Mouse (Mus musculus) intestine, embryonic 16.5 days (tissue): Measurements from ENCODE around the gene Gm3739. TPM values are rescaled to one million over a fixed set of nuclear protein-coding genes. Genes with fewer than 3 reads are reported as not detected.
"Not testable (repeated sequence)": the region's sequence is repeated elsewhere in the genome, so short reads cannot be mapped to it uniquely, and the experiment has no call there.

ENCODE experiments used
- ATAC-seq: fragments of 200-750 bp; cut with Nextera tagmentation; 2 replicates; pipeline ENCODE4 v1.8.0; 2017; ENCODE audit warnings: moderate TSS enrichment, moderate library complexity
- H3K27ac ChIP-seq: fragments of 300-500 bp; sonication (generic); 2 replicates; pipeline ENCODE4 v1.5.1; 2014; ENCODE audit warnings: mild to moderate bottlenecking, low read length
- H3K27me3 ChIP-seq: fragments of 300-500 bp; sonication (generic); replicated peaks from 2 replicates; pipeline ENCODE4 v1.6.1; 2014; ENCODE audit warnings: low read length, control low read depth, mixed read lengths; ENCODE audit not compliant: control insufficient read depth, insufficient read depth
- H3K36me3 ChIP-seq: fragments of 300-500 bp; sonication (generic); 2 replicates; pipeline ENCODE4 v1.6.1; 2014; ENCODE audit warnings: low read length, control low read depth; ENCODE audit not compliant: control insufficient read depth, insufficient read depth
- H3K4me1 ChIP-seq: fragments of 300-500 bp; sonication (generic); 2 replicates; pipeline ENCODE4 v1.6.1; 2014; ENCODE audit warnings: low read length, control low read depth, mixed read lengths; ENCODE audit not compliant: control insufficient read depth, insufficient read depth
- H3K4me2 ChIP-seq: fragments of 300-500 bp; sonication (generic); 2 replicates; pipeline ENCODE4 v1.6.1; 2014; ENCODE audit warnings: low read depth, low read length, control low read depth
- H3K4me3 ChIP-seq: fragments of 300-500 bp; sonication (generic); 2 replicates; pipeline ENCODE4 v1.5.1; 2014; ENCODE audit warnings: mild to moderate bottlenecking, low read length
- H3K9ac ChIP-seq: fragments of 300-500 bp; sonication (generic); 2 replicates; pipeline ENCODE4 v1.6.1; 2014; ENCODE audit warnings: low read depth, low read length
- H3K9me3 ChIP-seq: fragments of 300-500 bp; sonication (generic); 2 replicates; pipeline ENCODE4 v1.6.1; 2016; ENCODE audit warnings: low read length, control low read depth; ENCODE audit not compliant: control insufficient read depth
- WGBS: fragments of 180-500 bp; shearing (Covaris S2); extraction: QIAGEN DNeasy Blood & Tissue Kit; methylation state at CpG from one replicate; pipeline ENCODE4 v1.1.7; 2014; 5-methylcytosine and 5-hydroxymethylcytosine counted together
- polyA plus RNA-seq: library from polyadenylated mRNA; unstranded; fragments of >200 nt; fragmentation: Nextera tagmentation; extraction: Ambion mirVana; gene quantifications from 2 replicates; pipeline ENCODE4 v1.2.1, GENCODE M21; 2015

Gm3739 gene
- polyA plus RNA-seq = 0.35 and 0.56 TPM in 2 replicates

DNA sequence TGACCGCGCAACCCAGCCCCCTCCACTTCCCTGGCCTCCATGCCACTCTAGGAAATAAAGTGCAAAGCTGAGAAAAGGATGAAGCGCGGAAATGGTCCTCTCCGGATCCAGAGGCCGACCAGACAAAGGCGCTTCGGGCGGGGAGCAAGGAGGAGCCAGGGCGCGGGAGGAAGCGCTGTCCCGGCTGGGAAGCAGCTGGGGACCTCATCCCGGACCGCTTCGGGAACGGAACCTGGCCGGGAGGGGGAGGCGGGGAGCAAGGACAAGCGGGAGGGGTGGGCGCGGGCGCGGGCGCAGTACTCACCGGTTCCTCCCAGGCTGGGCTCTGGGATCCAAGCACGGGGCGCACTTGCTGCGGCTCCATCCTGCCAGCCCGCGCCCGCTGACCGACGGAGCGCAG, at the start of gene Gm3739:
Gm3739 (minus strand) TSS at position 389 of the 400 bp plus-strand sequence.
- Histone ChIP-seq H3K4me2 (peak within 1 kb of the TSS; percentile 72), H3K4me3 (peak within 1 kb of the TSS; percentile 49), H3K9ac (peak within 1 kb of the TSS; percentile 60)
- ATAC-seq, H3K36me3 ChIP-seq, H3K9me3 ChIP-seq, H3K27ac ChIP-seq, H3K4me1 ChIP-seq, H3K27me3 ChIP-seq: not testable (repeated sequence)
- WGBS = under 1% methylated on average over 20 of the region's 35 CpGs

GRCm38 (mm10) chr14:7332295-7332694, 17.4 kb upstream of the Gm3739 start, which contains the start of gene Gm5797:
Gene Gm5797, minus strand, starts transcription at chr14:7332395.
- H3K27me3 ChIP-seq, H3K36me3 ChIP-seq, H3K4me1 ChIP-seq, H3K9me3 ChIP-seq, H3K27ac ChIP-seq, H3K4me3 ChIP-seq, ATAC-seq, H3K9ac ChIP-seq, H3K4me2 ChIP-seq: not testable (repeated sequence)
- WGBS = no CpG with 5 or more reads among the region's 1 CpGs

DNA sequence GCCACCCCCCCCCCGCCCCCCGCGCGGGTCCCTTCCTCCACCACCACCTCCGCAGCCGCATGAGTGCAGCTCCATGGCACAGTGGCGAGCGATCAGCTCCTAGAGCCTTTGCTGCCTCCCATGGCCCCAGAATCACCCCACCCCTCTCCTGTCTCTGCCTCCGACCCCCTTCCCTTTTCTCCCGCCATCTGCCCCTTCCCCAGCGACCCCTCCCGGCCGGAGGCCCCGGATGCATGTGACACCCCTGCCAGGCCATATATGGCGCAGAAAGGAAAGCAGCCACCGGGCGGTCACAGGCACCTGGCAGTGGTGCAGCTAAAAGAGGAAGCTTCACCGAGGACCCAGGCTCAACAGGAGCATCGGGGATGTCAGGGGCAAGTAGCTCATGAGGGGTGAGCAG, 244 bp upstream of the Gm3739 start:
- H3K4me1 ChIP-seq, ATAC-seq, H3K9me3 ChIP-seq, H3K36me3 ChIP-seq, H3K27me3 ChIP-seq, H3K27ac ChIP-seq: not testable (repeated sequence)
- peak overlapping the region; percentile 60 for H3K9ac ChIP-seq
- H3K4me2 ChIP-seq = peak overlapping the region; percentile 72
- peak overlapping the region; percentile 49 for H3K4me3 ChIP-seq
- 0% methylated on average over 16 of the region's 19 CpGs for WGBS

- H3K4me1 ChIP-seq, ATAC-seq, H3K27ac ChIP-seq, H3K9me3 ChIP-seq, H3K4me3 ChIP-seq, H3K27me3 ChIP-seq, H3K4me2 ChIP-seq, H3K9ac ChIP-seq, H3K36me3 ChIP-seq: not testable (repeated sequence)
- 57% methylated on average over 3 of the region's 3 CpGs for WGBS
These were observed 50.2 kb downstream of the Gm3739 start, which contains the start of gene Gm3727 for GRCm38 (mm10) chr14:7264614-7265013. Gene Gm3727, minus strand, starts transcription at chr14:7264714.

Other genes starting within 250 kb of the Gm3739 start
- gene Gm3696, start 214.4 kb downstream of the Gm3739 start, polyA plus RNA-seq = 0.49 and 0.70 TPM in 2 replicates
- gene Gm6676, start 189.6 kb downstream of the Gm3739 start, polyA plus RNA-seq = not detected in 2 replicates
- 2.0 and 2.1 TPM in 2 replicates for gene Gm3512, start 140.5 kb downstream of the Gm3739 start, polyA plus RNA-seq
- gene Gm16434, start 120.5 kb downstream of the Gm3739 start, polyA plus RNA-seq = not detected in 2 replicates
- gene Gm3727, start 50.3 kb downstream of the Gm3739 start, polyA plus RNA-seq = not detected in 2 replicates
- gene Gm5797, start 17.3 kb upstream of the Gm3739 start, polyA plus RNA-seq = not detected in 2 replicates
- gene Gm8374, start 50.1 kb upstream of the Gm3739 start, polyA plus RNA-seq = not detected in 2 replicates
- gene Gm3755, start 135.9 kb upstream of the Gm3739 start, polyA plus RNA-seq = not detected in 2 replicates
- not detected in 2 replicates for gene Gm3752, start 168.7 kb upstream of the Gm3739 start, polyA plus RNA-seq